Comparison of ENCODE assay signal across 10 mouse cellular contexts in the genomic region with DNA sequence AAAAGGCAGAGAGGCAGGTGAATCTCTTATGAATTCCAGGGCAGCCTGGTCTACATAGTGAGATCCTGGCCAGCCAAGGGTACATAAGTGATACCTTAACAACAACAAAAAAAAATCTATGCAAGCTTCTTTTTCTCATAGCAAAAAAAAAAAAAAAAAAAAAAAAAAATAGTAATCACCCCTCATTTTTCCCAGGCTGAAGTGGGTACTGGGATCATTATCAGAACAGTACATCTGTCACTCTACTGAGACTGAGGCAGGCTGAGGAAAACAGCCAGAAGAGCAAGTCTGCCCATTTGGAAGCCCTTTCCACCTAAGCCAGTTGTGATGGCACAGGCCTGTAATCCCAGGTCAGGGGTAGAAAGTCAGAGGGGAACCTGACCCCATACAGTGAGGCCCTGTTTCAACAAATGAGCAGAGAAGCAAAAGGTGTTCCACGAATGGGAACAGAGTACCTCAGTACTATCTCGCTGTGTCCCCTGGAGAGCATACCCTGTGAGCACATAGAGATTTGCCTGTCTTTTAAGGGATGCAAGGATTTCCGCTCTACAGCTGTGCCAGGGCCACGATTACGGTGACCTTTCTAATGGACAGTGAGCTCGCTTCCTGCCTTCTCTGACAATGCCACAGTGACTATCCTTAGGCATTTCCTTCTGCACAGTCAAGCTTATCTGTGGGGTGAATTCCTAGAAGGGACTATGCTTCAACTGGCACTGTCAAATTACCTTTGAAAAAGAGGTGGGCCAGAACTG. TPM values are rescaled to one million over a fixed set of nuclear protein-coding genes. Genes with fewer than 3 reads are reported as not detected.
A peak's percentile ranks its signal among the peaks of the same experiment; 100 is the strongest.
DNase-seq lines count a peak whose midpoint lies in the region; ATAC-seq and TF ChIP-seq lines count a peak whose summit lies in the region.
"Had no signal": no experiment of that assay in that cellular context is flagged by ENCODE, and none has a peak within 500 bp of the region (broad histone marks: within the 10 kb centered on the region; RNA-seq: fewer than 3 reads in every experiment).

No protein-coding gene starts in this region.

- TF ChIP-seq EP300 in heart, adult 2 months (IDR thresholded peaks at IDR 0.05; ENCODE audit: insufficient read depth, low read depth, low read length): no peak

- TF ChIP-seq POLR2A in heart, adult 2 months (IDR thresholded peaks at IDR 0.05; ENCODE audit: insufficient read depth, low read depth, low read length): 0 out of 2 replicates have a peak, but pooled peaks have one; percentile 9

- no peak overlapping the region for H3K4me2 ChIP-seq in midbrain, embryonic 16.5 days (ENCODE audit: low read length)
- H3K4me2 ChIP-seq in midbrain, postnatal 0 days (ENCODE audit: low read depth, low read length, poor library complexity, severe bottlenecking): no peak overlapping the region
- H3K4me2 ChIP-seq in intestine, embryonic 15.5 days (replicated peaks): peak overlapping the region; percentile 73
- H3K4me2 ChIP-seq in stomach, embryonic 14.5 days (replicated peaks; ENCODE audit: low read depth, low read length): 0 out of 2 replicates have a peak overlapping the region, but pooled peaks have one; percentile 84

- H3K27me3 ChIP-seq in heart, adult 2 months (ENCODE audit: control insufficient read depth, insufficient read depth, low read length): no peaks in the 10 kb centered on the region
- H3K27me3 ChIP-seq in midbrain, embryonic 16.5 days (ENCODE audit: control insufficient read depth, insufficient read depth, low read depth, low read length): no peaks in the 10 kb centered on the region
- no peaks in the 10 kb centered on the region for H3K27me3 ChIP-seq in midbrain, postnatal 0 days (ENCODE audit: insufficient read depth, low read length)
- H3K27me3 ChIP-seq in intestine, embryonic 15.5 days (replicated peaks): no peaks in the 10 kb centered on the region
- no peaks in the 10 kb centered on the region for H3K27me3 ChIP-seq in stomach, embryonic 14.5 days (ENCODE audit: control insufficient read depth, insufficient read depth, low read length)

- ATAC-seq in midbrain, embryonic 16.5 days: no peak
- ATAC-seq in midbrain, postnatal 0 days (ENCODE audit: low FRiP score): no peak
- ATAC-seq in intestine, embryonic 15.5 days: no peak
- ATAC-seq in stomach, embryonic 14.5 days (ENCODE audit: insufficient number of reproducible peaks, insufficient read depth, low FRiP score, low read depth): no peak

- H3K9ac ChIP-seq in heart, adult 2 months (ENCODE audit: low read depth, low read length): peak overlapping the region; percentile 19
- 0 out of 2 replicates have a peak overlapping the region, but pooled peaks have one; percentile 7 for H3K9ac ChIP-seq in midbrain, embryonic 16.5 days (ENCODE audit: low read depth, low read length)
- H3K9ac ChIP-seq in midbrain, postnatal 0 days (replicated peaks; ENCODE audit: low read length, poor library complexity, severe bottlenecking): no peak overlapping the region
- H3K9ac ChIP-seq in intestine, embryonic 15.5 days: no peak overlapping the region
- H3K9ac ChIP-seq in stomach, embryonic 14.5 days (replicated peaks; ENCODE audit: low read depth, low read length): no peak overlapping the region

- H3K4me3 ChIP-seq in heart, adult 2 months: no peak overlapping the region
- H3K4me3 ChIP-seq in midbrain, embryonic 16.5 days (ENCODE audit: low read depth, low read length): no peak overlapping the region
- H3K4me3 ChIP-seq in midbrain, postnatal 0 days (ENCODE audit: low read depth, low read length): no peak overlapping the region
- no peak overlapping the region for H3K4me3 ChIP-seq in intestine, embryonic 15.5 days (replicated peaks)
- H3K4me3 ChIP-seq in stomach, embryonic 14.5 days (ENCODE audit: low read depth, low read length): no peak overlapping the region

- H3K4me1 ChIP-seq in heart, adult 2 months (ENCODE audit: control insufficient read depth, insufficient read depth, low read length): peaks cover 47% of the 10 kb centered on the region
- H3K4me1 ChIP-seq in midbrain, embryonic 16.5 days (ENCODE audit: control insufficient read depth, insufficient read depth, low read length): peaks cover 22% of the 10 kb centered on the region
- peaks cover 8% of the 10 kb centered on the region; the same call in 1 of the 2 replicates for H3K4me1 ChIP-seq in midbrain, postnatal 0 days (ENCODE audit: insufficient read depth, low read length)
- peaks cover 72% of the 10 kb centered on the region for H3K4me1 ChIP-seq in intestine, embryonic 15.5 days (replicated peaks)
- peaks cover 80% of the 10 kb centered on the region for H3K4me1 ChIP-seq in stomach, embryonic 14.5 days (ENCODE audit: control insufficient read depth, insufficient read depth, low read length)

- DNase-seq in heart, adult 2 months: peak; percentile 18 to 31
- DNase-seq in heart, postnatal 4 days: no peak
- no peak for DNase-seq in midbrain, postnatal 0 days (ENCODE audit: low spot score)
- no peak for DNase-seq in retina, embryonic 14.5 days (ENCODE audit: low spot score)
- DNase-seq in spleen, postnatal 14 days (ENCODE audit: low spot score in 2 of 2): no peak
- DNase-seq: cerebellum, adult 11 months; right cerebral cortex, postnatal 4 days had no signal

- no peak for TF ChIP-seq CTCF in heart, adult 2 months (IDR thresholded peaks at IDR 0.05)
- no peak for TF ChIP-seq CTCF in midbrain, postnatal 0 days (IDR thresholded peaks at IDR 0.05)

- intact Hi-C loops in heart, adult 2 months (cut with DNase I): loop anchor here (2.0 to 5.0 kb wide), 2 partner anchors 54 to 75 kb away; no protein-coding TSS in a partner anchor

- peak overlapping the region; percentile 67 for H3K27ac ChIP-seq in heart, adult 2 months
- no peak overlapping the region for H3K27ac ChIP-seq in midbrain, embryonic 16.5 days (ENCODE audit: low read length)
- H3K27ac ChIP-seq in midbrain, postnatal 0 days (ENCODE audit: low read depth, low read length): no peak overlapping the region
- H3K27ac ChIP-seq in intestine, embryonic 15.5 days: peak overlapping the region; percentile 52; the same call in 1 of the 2 replicates
- peak overlapping the region; percentile 74 for H3K27ac ChIP-seq in stomach, embryonic 14.5 days (ENCODE audit: low read length)

- no peaks in the 10 kb centered on the region for H3K9me3 ChIP-seq in midbrain, embryonic 16.5 days (replicated peaks; ENCODE audit: control insufficient read depth, low read length, poor library complexity, severe bottlenecking)
- no peaks in the 10 kb centered on the region for H3K9me3 ChIP-seq in midbrain, postnatal 0 days (ENCODE audit: low read length)
- no peaks in the 10 kb centered on the region for H3K9me3 ChIP-seq in intestine, embryonic 15.5 days
- H3K9me3 ChIP-seq in stomach, embryonic 14.5 days (ENCODE audit: control insufficient read depth, low read depth, low read length): no peaks in the 10 kb centered on the region

- WGBS in heart, adult 2 months: 13% methylated on average over 6 of the region's 6 CpGs
- WGBS in midbrain, embryonic 16.5 days: 58% methylated on average over 6 of the region's 6 CpGs
- 69% methylated on average over 6 of the region's 6 CpGs for WGBS in midbrain, postnatal 0 days
- WGBS in intestine, embryonic 15.5 days: 58% methylated on average over 6 of the region's 6 CpGs
- WGBS in stomach, embryonic 14.5 days: 51% methylated on average over 6 of the region's 6 CpGs

- peaks cover 31% of the 10 kb centered on the region for H3K79me2 ChIP-seq in heart, adult 2 months (replicated peaks; ENCODE audit: control insufficient read depth, insufficient read depth, low read length)

- peaks cover 38% of the 10 kb centered on the region for H3K36me3 ChIP-seq in heart, adult 2 months (ENCODE audit: control insufficient read depth, insufficient read depth, low read length)
- H3K36me3 ChIP-seq in midbrain, embryonic 16.5 days (ENCODE audit: control insufficient read depth, insufficient read depth, low read length): no peaks in the 10 kb centered on the region
- H3K36me3 ChIP-seq in midbrain, postnatal 0 days (ENCODE audit: insufficient read depth, low read length): no peaks in the 10 kb centered on the region
- no peaks in the 10 kb centered on the region for H3K36me3 ChIP-seq in intestine, embryonic 15.5 days
- peaks cover 8% of the 10 kb centered on the region for H3K36me3 ChIP-seq in stomach, embryonic 14.5 days (ENCODE audit: control insufficient read depth, insufficient read depth, low read length)

RNA-seq across cellular contexts. Expression of gene Myh9, which starts 5.1 kb away (rescaled TPM):
- total RNA-seq in heart, adult 2 months (2021): 100 to 1,000 TPM in 1 of 2 experiments, 10 to 100 TPM in 1; 88.3 to 111 TPM
- 30.4 and 46.8 TPM in 2 replicates for polyA plus RNA-seq in heart, adult 2 months (2012; rRNA removed)
- 100 to 1,000 TPM; 219 to 228 TPM for total RNA-seq in heart, postnatal 4 days (2021)
- 9.5 and 11.2 TPM in 2 replicates for polyA plus RNA-seq in midbrain, embryonic 16.5 days (2015; fragmentation: Nextera tagmentation; extraction: Ambion mirVana)
- total RNA-seq in midbrain, postnatal 0 days (2014; rRNA removed): 26.9 and 30.8 TPM in 2 replicates
- 6.4 and 8.2 TPM in 2 replicates for polyA plus RNA-seq in midbrain, postnatal 0 days (2015; fragmentation: Nextera tagmentation; extraction: Ambion mirVana)
- 51.6 and 52.9 TPM in 2 replicates for polyA plus RNA-seq in intestine, embryonic 15.5 days (2015; fragmentation: Nextera tagmentation; extraction: Ambion mirVana)
- 75.4 and 77.1 TPM in 2 replicates for polyA plus RNA-seq in stomach, embryonic 14.5 days (2014; fragmentation: Nextera tagmentation; extraction: Ambion mirVana)

Comparison
In these comparisons a context has a peak if more than half of its experiments do, and no peak if none do; other contexts are left out.
1. DNase-seq: peak in heart, adult 2 months (2 of 2); none in heart, postnatal 4 days (single experiment), midbrain, postnatal 0 days (single experiment), retina, embryonic 14.5 days (single experiment) and spleen, postnatal 14 days (0 of 2).
2. H3K9ac ChIP-seq: peak in heart, adult 2 months (single experiment) and midbrain, embryonic 16.5 days (single experiment); none in midbrain, postnatal 0 days (single experiment), intestine, embryonic 15.5 days (single experiment) and stomach, embryonic 14.5 days (single experiment).
3. H3K27ac ChIP-seq: peak in heart, adult 2 months (single experiment), intestine, embryonic 15.5 days (single experiment) and stomach, embryonic 14.5 days (single experiment); none in midbrain, embryonic 16.5 days (single experiment) and midbrain, postnatal 0 days (single experiment).
4. H3K4me2 ChIP-seq: peak in intestine, embryonic 15.5 days (single experiment) and stomach, embryonic 14.5 days (single experiment); none in midbrain, embryonic 16.5 days (single experiment) and midbrain, postnatal 0 days (single experiment).